Mouse (Mus musculus): ENCODE data around the gene Irak2.

The Irak2 gene

GRCm38 (mm10) chr6:113642605-113643004 is 4.3 kb downstream of the Irak2 start:
- DNase-seq, result no peak

- DNase-seq, result no peak
Observed at GRCm38 (mm10) chr6:113643021-113643420, 4.8 kb downstream of the Irak2 start.

GRCm38 (mm10) chr6:113643967-113644366 is 5.7 kb downstream of the Irak2 start:
- no peak for DNase-seq

- DNase-seq, result peak; percentile 75
Observed at GRCm38 (mm10) chr6:113644808-113645207, 6.5 kb downstream of the Irak2 start.

GRCm38 (mm10) chr6:113649346-113650196 is 11.3 kb downstream of the Irak2 start:
- DNase-seq, result no peak

- peak; percentile 40 for DNase-seq
Observed at GRCm38 (mm10) chr6:113650197-113650640, 12.0 kb downstream of the Irak2 start.

- no peak for DNase-seq
Observed at GRCm38 (mm10) chr6:113651626-113652025, 13.4 kb downstream of the Irak2 start.

GRCm38 (mm10) chr6:113653551-113653950 is 15.3 kb downstream of the Irak2 start:
- no peak for DNase-seq

- DNase-seq, result no peak
Observed at GRCm38 (mm10) chr6:113654102-113654501, 15.8 kb downstream of the Irak2 start.

- DNase-seq, result no peak
Observed at GRCm38 (mm10) chr6:113654753-113655397, 16.6 kb downstream of the Irak2 start.

- DNase-seq, result no peak
Observed at GRCm38 (mm10) chr6:113655475-113655874, 17.2 kb downstream of the Irak2 start.

- DNase-seq, result no peak
Observed at GRCm38 (mm10) chr6:113656847-113657246, 18.6 kb downstream of the Irak2 start.

GRCm38 (mm10) chr6:113658226-113658625 is 20.0 kb downstream of the Irak2 start:
- DNase-seq, result no peak

- no peak for DNase-seq
Observed at GRCm38 (mm10) chr6:113659648-113660491, 21.6 kb downstream of the Irak2 start.

- DNase-seq, result no peak
Observed at GRCm38 (mm10) chr6:113660492-113661352, 22.5 kb downstream of the Irak2 start.

GRCm38 (mm10) chr6:113661353-113662241 is 23.3 kb downstream of the Irak2 start:
- peak; percentile 65 for DNase-seq

GRCm38 (mm10) chr6:113662964-113663700 is 24.9 kb downstream of the Irak2 start:
- DNase-seq, result no peak

- DNase-seq, result no peak
Observed at GRCm38 (mm10) chr6:113664305-113664704, 26.0 kb downstream of the Irak2 start.

GRCm38 (mm10) chr6:113667611-113668122 is 29.4 kb downstream of the Irak2 start:
- DNase-seq, result no peak
